Mouse (Mus musculus) bone marrow, adult 2 months (tissue): ENCODE measurements around the gene Pdcd6ip.

Experiments
- CTCF ChIP-seq: fragments of 200-500 bp; IDR thresholded peaks from 2 replicates; pipeline ENCODE4 v1.5.1; 2011; ENCODE audit warnings: low read length, control low read depth; ENCODE audit not compliant: control insufficient read depth, insufficient read depth
- POLR2A ChIP-seq: fragments of 200-500 bp; IDR thresholded peaks from 2 replicates; pipeline ENCODE4 v1.6.1; 2011; ENCODE audit warnings: low read depth, mild to moderate bottlenecking, control low read depth, low read length, borderline replicate concordance; ENCODE audit not compliant: control insufficient read depth

- TF ChIP-seq CTCF (no peak), POLR2A (no peak)
Observed at GRCm38 (mm10) chr9:113644076-113644475, 64.0 kb downstream of the Pdcd6ip start.
